Mouse (Mus musculus) right cerebral cortex, postnatal 25 days (tissue): ENCODE results near the gene Hist1h4c.
A peak's percentile ranks its signal among the peaks of the same experiment; 100 is the strongest.
"Not testable (repeated sequence)": the region's sequence is repeated elsewhere in the genome, so short reads cannot be mapped to it uniquely, and the experiment has no call there.

Source experiments
- DNase-seq: peaks from one replicate; pipeline ENCODE4 v3.0.0; 2022

The Hist1h4c gene

DNA sequence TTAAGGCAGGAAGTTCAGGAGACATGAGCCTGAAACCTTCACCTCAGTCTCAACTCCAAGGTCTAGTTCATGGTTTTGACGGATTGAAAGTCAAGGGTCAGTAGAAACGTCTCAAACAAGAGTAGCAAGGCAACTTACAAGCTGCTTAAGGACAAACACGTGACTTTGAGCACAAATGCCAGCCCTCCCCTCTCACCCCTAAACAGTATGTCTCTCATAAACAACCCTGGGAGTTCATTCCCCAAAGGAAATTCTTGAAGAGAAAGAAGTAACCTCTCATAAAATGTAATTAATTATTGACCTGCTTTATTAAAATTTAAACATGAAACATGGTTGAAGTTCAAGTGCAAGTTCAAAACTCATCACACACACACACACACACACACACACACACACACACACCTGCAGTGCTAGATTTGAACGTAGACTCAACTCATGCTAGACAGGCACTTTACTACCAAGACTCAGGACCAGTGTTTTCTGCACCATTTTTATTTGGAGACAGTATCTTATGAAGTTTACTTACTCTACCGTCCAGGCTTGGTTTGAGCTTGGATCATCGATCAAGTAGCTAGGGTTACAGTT is 4.3 kb downstream of the Hist1h4c start:
- DNase-seq: no peak

DNA sequence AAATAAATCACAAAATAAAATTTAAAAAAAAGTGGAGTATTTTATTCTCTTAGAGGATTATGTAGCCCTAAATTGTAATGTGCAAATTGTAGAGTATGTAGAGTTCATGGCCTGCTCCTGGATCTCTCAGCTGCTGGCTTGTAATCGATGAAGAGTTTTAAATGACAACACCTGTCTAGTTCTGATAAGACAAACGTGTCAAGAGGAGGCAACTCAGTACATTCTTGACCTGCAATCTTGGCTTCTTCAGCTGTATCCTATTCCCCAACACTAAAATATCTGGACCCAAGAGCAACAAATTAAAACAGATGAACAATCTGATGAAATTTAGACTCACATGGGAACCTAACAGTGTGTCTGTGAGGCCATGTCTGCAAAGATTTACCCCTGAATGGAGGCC is 8.8 kb downstream of the Hist1h4c start:
- DNase-seq: no peak

DNA sequence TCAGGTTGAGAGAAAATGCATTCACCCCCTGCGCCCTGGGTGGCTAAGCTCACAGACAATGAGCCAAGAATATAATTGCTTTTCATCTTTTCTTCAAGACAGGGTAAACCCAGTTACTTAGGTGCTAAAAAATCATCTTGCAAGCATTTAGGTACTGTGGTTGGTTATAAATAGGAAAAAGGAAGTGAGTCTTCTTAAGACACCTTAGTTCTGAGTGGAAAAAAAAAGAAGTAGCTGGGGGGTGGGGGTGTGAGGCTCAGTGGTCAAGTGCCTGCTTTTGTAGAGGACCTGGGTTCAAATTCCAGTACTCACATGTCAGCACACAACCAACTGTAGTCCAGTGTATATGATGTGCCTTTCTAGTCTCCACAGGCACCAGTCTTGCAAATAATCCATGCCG is 9.3 kb downstream of the Hist1h4c start:
- no peak for DNase-seq

DNA sequence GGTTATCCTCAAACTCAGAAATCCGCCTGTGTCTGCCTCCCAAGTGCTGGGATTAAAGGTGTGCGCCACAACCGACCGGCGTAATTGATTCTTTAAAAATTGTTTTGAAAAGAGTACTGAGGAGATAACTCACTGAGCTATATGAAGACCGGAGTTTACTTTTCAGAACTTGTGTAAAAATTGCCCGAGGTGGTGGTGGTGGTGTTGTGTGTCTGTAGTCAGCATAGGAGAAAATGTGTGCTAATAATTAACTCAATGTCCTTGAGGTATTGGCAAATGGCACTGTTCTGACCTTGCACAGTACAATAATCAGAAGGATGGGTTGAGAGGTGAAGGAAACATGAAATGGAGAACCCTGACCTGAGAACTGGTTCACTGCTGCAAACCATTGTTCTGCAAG is 10.3 kb downstream of the Hist1h4c start:
- DNase-seq: no peak

DNA sequence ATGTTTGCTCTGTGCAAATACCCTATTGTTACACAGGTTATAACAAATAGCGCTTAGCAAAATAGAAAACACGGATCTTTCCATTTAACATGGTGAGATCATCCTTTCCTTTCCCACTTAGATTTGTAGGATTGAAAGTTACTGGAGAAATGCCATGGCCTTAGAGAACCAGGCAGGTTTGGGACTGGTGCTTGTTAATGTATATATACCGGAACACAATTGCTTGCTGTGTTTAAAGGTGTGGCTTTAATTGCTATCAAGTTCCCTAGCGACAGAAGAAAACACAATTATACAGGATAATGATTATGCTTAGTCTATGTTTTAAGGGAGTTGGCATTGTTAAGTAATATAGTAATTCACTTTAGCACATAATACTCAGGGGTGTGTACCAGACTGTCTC is 11.1 kb downstream of the Hist1h4c start:
- DNase-seq: no peak

DNA sequence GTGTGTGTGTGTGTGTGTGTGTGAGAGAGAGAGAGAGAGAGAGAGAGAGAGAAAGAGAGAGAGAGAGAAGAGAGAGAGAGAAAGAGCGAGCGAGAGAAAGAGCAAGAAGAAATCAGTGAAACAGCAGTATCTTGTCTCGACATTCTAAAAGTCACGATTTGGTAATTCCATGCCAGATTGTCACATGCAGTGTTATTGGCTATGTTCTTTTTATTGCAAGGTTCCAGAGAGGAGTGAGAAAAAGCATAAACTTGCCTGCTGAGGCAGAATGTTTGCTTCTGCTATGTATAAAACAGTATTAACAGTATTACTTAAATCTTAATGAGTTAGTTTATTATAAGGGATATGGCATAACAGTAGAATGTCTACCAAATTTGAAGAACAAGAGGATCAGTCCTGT is 12.3 kb downstream of the Hist1h4c start:
- DNase-seq: no peak

DNA sequence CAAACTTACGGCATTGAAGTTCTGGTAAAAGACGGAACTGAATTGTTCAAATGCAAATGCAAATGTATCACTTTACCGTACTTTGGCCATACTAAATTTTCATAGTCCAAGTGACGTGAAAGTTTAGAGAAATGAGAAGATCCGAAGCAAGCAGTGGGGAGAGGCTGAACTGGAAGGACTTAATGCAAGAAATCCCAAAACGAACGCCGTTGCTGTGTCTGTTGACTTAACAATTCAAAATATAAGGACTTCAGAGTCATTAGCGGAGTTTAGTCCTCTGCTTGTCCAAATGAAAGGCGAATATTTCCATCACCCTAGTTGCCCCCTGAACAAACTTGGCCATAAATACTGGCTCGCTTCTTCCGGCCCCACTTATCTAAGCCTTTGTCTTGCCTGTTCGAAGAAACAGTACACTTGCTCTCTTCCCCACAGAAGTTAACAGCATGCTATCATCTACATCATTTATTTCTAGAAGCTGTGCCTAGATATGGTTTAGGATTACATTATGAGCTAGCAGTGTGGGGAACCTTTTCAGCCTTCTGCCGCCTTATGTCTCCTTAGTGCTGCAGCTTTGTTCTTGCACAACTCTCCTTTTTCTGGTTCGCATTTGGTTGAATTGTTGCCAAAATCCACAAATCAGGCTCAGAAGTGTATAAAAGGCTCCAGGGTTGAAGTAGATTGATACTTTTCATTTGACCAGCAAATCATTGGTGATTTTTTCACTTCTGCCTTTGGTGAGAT is 13.0 kb downstream of the Hist1h4c start:
- no peak for DNase-seq

DNA sequence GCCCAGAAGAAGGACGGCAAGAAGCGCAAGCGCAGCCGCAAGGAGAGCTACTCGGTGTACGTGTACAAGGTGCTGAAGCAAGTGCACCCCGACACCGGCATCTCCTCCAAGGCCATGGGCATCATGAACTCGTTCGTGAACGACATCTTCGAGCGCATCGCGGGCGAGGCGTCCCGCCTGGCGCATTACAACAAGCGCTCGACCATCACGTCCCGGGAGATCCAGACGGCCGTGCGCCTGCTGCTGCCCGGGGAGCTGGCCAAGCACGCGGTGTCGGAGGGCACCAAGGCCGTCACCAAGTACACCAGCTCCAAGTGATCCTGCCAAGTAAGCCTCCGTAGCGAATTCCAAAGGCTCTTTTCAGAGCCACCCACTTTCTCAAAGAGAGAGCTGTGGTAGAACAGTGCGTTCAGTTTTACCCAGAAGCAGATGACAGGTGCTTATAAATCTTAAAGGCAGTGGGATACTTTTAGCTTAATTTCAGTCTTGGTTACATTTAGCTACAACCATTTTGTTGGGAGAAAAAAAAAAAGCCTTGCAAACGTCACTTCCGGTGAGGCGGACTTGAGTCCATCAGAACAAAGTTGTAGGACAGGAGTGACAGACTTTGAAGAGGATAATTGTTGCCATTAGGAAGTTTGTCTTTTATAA is 13.8 kb downstream of the Hist1h4c start:
- not testable (repeated sequence) for DNase-seq

DNA sequence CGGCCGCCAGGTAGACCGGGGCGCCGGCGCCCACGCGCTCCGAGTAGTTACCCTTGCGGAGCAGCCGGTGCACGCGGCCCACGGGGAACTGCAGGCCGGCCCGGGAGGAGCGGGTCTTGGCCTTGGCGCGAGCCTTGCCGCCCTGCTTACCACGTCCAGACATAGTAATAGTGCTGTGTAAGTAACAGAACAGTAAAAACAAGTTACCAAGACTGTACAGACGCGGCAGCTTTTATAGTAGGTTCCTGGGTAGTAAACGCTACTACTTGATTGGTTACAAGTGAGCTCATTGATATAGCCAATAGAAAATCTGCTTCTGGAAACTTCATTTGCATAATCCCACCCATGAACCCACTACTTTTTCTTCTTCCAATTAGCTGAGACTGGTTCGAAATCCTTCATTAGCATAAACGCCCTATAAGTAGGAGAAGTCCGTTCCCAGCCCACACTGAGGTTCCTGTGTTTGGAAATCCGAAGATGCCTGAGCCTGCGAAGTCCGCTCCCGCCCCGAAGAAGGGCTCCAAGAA is 14.4 kb downstream of the Hist1h4c start, which contains the start of the genes Hist1h2ac and Hist1h2bc:
TSS of gene Hist1h2ac (minus strand) at position 194 of the 527 bp plus-strand sequence.
TSS of gene Hist1h2bc (plus strand) at position 445 of the 527 bp plus-strand sequence.
- peak; percentile 78 for DNase-seq

DNA sequence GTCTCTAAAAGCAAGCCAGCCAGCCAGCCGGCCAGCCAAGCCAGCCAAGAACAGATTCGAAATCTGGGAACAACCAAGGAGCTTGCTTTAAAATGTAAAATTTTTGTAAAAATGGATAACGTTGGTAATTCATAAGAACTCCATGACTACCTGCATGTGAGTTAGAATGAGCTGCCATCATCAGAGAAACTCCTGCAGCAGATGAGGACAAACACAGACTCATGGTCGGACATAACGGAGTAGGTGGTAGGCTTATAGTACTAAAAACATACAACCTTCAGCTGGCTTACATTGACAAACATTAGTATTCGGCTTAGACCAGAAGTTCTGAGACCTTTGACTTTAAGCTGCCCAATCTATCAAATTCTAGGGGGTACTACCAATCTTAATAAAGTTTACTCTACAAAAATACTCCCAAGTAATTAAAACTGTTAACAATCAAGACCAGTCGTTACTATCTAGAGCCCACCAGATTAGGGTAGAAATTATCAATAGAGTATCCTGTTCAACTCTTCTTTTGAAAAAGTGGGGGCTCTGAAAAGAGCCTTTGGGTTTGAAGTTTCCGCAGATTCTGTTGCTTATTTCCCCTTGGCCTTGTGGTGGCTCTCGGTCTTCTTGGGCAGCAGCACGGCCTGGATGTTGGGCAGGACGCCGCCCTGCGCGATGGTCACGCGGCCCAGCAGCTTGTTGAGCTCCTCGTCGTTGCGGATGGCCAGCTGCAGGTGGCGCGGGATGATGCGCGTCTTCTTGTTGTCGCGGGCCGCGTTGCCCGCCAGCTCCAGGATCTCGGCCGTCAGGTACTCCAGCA is 15.1 kb downstream of the Hist1h4c start:
- DNase-seq: not testable (repeated sequence)

DNA sequence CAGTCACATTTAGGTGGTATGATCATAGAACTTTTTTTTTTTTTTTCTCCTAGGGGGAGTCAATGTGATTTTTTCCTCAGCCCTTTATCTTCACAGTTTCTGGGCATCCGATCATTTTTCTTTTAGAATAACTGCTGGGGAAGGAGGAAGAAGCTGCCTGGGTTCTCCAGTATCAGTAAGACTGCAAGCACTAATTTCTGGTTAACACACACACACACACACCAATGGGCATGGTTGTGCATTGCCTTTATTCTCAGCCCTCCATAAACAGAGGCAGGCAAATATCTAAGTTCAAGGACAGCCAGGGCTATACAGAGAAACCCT is 15.7 kb downstream of the Hist1h4c start:
- DNase-seq: no peak

DNA sequence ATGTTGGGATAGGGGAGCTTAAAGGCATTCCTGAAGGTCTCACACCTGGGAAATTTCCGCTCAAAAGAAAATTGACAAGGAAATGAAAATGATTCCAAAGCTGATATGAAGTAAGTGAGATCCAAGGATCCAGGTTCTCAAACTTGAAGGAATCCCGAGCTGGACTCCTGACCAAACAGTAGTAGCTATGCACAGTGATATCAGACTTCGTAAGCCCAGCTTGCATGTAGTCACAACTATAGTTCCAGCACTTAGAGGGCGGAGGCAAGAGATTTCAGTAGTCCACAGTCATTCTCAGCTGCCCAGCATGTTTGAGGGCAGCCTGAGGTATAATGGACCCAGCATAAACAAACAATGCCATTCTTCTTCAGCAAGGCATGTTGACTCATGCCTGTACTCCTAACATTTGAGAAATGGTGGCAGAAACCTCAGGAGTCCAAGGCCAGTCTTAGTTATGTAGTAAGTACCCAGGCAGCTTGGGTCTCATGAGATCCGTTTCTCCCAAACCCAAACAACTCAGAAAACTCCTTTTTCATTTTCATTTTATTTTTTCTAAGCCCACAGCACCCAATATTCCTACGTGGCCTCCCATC is 16.2 kb downstream of the Hist1h4c start:
- no peak for DNase-seq

DNA sequence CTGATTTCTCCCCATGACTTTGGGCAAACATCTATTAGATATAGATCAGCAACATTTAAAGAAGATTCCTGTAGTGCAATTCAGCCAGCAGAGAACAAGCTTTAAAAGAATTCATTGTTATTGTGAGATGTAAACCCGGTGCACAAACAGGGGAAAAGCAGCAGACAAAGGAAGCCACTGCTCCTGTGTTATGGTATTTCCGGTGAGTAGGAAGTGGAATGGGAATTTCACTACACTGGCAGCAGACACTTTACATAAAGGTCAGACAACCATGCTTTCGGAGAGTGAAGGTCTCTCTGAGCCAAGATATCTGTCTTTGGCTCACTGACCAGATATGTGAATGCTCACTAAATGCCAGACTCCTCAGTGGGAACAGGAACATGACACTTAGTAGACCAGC is 35.7 kb downstream of the Hist1h4c start:
- DNase-seq: no peak

DNA sequence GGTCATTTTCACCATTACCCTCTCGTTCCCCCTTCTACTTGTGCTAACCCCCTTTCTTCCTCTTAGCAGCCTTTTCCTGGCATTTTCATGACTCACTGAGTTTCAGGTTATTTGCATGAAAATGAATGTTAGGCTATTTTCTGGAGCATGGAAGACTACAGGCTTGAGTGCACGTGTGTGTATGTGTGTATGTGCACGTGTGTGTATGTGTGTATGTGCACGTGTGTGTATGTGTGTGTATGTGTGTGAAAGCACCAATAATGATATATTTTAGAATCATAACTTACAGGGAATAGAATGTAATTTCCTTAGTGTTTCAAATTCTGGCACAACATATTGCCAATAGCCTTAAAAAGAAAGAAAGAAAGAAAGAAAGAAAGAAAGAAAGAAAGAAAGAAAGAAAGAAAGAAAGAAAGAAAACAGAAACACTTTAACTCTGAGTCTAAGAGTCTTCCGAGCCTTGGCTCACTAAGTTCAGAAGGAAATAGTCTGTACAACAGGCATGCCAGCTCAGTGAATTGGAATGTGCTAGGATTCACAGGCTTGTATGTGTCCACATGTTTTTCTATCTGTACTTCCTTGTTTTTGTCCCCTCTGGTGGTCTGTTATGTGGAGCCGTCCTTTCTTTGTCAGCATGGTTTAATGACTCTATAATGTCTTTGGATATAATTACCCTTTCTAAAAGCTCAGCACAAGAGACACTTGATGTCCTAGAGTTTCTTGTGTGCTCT is 38.5 kb downstream of the Hist1h4c start:
- DNase-seq: no peak
